Mouse (Mus musculus): ENCODE measurements at regions not wholly inside any gene's neighbourhood (a gene's known extent, or its start where the extent isn't known, plus 50 kb on each side); places are given as distances from the start of the nearest gene placed in this dataset.

DNA sequence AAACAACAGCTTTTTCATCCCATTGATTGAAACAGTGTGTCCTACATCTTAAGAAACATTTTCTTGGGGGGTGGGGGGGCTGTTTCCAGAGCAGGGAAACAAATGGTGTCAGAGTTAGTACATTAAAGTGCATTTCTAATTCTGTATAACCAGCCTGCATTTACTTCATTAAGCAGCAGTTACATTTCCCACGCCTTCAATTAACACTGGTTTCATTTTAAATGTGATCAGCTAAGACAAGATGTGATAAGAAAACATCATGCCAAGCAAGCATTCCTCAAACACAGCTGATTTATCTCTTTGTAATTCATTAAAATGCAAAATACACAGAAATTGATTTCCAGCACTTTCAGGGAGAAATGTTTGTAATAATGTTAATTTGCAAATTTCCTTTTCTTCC is 122.0 kb downstream of the Olfr1505 start:
- DNase-seq (ENCODE audit: low spot score in 2 of 2), result no peak

DNA sequence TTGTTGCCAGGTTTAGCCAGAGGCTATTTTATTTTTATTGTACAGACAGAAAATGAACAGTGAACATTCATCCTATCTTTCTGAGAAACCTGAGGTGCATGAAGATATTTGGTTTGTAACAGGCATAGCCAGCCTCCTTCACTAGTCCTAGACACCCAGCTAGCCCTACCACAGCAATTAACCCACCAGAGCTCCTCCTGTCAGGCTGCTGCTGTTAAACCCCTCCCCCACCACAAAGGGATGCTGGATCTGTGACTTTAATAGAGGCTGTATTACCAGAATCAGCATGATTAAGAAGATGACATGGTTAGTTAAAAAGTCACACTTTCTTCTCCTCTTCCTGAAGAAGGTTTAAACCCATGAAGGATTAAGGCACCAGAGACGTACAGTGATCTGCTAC is 122.5 kb downstream of the Olfr1505 start:
- no peak for DNase-seq (ENCODE audit: low spot score in 2 of 2)

DNA sequence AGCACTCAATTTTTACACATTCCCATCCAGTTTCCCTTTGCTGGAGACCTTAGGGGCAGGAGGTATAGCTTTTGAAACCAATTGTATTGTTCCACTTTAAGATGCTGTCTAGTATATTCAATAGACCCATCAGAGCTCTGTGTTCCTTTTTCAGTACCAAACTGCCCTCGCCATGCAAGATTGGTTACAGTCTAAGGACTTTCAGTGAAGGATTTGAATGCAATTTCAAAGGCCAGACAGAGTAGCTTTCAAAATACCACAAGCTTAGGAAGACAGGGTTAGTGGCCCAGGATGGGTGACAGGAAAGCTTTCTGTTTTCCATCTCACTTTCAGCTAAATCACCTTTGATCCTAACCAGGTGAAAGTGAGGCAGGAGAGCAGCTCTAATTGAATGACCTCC is 123.4 kb downstream of the Olfr1505 start:
- no peak for DNase-seq (ENCODE audit: low spot score in 2 of 2)

DNA sequence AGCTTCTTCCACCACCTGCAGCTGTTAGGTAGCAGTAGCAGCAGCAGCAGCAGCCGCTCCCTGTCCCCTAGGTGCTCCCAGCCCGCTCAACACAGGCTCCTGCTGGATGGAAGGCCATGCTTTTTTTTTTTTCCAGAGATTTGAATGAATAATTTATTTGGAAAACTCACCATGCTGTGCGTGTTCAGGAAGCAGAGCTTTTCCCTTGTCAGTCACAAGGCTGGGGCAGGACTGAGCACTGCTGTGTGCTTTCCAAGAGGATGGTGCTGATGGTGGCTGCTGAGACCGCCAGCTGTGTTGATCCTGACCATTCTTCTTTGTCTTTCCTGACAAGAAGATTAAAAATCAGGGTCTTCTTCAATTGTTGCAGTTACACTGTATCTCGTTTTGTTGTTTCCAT is 129.4 kb downstream of the Olfr1505 start:
- no peak for DNase-seq (ENCODE audit: low spot score in 2 of 2)

DNA sequence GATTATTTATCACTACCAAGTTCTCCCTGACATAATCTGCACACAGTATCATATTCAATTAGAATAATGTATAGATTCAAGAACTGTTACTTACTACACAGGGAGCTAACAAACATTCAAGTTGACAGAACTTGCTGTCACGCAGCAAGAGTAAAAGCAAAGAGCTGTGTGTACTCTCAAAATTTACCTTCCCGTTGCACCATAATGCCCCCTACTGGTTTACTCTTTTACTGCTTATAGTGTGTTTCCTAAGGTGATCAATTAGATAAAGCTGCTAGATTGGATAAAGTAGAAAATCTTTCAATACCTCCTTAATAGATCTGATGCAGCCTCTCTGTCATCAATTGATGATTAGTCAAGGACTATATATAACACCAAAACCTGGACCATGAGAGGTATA is 132.1 kb downstream of the Olfr1505 start:
- DNase-seq (ENCODE audit: low spot score in 2 of 2), result no peak

DNA sequence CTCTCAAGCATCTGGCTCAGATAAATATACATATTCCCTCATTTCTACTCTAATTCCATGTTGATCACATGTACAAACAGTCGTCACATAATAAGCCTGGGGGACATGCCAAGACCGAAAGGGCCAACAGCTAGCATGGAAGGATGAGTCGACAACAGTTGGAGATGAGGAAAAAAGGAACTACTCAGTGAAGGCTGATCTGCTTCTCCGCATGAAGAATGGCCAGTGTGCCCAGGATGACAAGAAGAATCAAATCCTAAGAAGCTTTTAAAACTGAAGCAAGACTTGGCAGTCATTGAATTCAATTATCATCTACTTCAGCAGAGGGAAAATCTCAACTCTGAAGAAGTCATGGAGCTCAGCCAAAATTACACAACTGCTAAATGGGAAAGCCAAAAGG is 138.7 kb downstream of the Olfr1505 start:
- DNase-seq (ENCODE audit: low spot score in 2 of 2), result no peak

DNA sequence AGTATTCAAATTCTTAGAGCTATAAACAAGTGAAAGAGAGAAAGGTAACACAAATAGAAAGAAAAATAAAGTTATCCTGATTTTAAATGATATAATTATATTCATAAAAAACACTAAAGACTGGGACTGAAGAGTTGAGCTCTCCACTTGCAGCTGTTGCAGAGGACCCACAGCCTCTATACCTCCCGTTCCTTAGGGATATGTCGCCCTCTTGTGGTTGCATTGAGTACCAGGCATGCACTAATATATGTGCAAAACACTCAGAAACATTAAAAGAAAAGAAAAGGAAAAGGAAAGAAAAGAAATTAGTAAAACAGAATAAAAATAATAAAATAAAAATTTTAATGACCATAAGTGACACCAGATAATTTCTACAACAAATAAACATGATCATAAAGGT is 167.2 kb downstream of the Olfr1505 start:
- DNase-seq (ENCODE audit: low spot score in 2 of 2), result no peak

DNA sequence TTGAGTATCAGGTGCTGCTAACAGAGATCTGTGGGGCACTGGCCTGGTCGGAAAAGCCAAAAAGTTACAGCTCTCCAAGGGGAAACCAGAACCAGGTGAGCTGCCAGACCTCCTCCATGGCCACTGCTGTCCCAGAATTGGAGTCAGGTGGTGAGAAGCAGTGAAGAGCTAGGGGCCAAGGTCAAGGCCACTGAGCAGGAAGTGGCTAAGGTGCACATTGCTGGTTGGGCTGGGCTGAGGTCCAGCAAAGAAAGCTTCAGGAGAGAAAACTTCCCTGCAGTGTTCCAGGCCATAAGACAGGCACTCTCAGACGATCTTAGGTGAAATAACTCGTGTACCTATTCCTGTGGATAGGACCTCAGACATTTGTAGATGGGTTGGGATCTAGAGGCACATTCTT is 171.4 kb downstream of the Olfr1505 start:
- no peak for DNase-seq (ENCODE audit: low spot score in 2 of 2)

DNA sequence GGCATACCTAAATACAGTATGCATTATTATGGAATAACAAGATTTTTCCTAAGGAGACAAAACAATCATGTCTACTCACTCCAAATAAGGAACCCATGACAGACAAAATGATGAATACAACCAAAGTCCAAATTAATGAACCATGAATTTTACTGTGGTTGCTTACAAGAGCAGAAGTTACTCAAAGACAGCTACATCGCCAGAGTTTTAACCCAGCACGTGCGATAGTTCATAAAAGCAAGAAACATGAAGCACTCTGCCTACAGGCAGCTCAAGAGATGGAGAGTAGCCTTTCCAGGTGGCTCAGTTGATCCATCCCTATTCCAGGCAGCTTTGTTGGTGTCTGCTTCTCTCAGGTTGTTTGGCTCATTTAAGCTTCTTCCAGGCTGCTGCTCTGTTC is 176.8 kb downstream of the Olfr1505 start:
- DNase-seq (ENCODE audit: low spot score in 2 of 2), result no peak

DNA sequence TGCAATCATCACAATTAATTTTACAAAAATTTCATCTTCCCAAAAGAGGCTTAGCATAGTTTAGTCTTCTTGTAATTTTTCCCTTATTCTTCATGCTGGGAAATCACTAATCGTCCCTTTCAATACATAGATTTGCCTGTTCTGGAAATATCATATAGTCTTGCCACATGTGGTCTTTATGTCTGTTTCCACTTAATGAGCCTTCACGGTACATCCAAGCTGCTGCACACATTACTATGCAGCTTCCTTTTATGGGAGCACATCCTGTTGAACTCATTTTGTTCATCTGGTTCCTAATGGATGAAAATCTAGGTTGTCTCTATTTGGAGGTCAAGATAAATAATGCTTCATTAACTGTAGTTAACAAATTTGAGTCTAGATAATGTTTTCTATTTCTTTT is 180.9 kb downstream of the Olfr1505 start:
- no peak for DNase-seq (ENCODE audit: low spot score in 2 of 2)

DNA sequence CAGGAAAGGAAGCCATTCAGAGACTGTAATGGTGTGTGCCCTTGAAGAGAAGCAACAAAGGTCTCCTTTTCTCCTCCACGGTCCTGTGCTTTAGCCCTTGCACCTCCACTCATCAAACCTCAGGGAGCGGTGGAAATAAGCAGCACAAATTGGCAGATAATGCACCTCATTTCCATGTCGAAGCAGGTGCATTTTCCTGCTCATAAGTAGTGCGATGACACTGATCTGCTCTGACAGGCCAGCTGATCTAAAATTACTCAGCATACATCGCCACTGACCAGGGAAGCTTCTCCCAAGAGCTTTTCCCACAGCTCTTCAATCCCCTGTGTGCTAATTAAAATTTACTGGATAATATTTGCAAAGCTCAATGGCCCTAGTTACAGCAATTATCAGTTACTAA is 182.9 kb downstream of the Olfr1505 start:
- no peak for DNase-seq (ENCODE audit: low spot score in 2 of 2)

DNA sequence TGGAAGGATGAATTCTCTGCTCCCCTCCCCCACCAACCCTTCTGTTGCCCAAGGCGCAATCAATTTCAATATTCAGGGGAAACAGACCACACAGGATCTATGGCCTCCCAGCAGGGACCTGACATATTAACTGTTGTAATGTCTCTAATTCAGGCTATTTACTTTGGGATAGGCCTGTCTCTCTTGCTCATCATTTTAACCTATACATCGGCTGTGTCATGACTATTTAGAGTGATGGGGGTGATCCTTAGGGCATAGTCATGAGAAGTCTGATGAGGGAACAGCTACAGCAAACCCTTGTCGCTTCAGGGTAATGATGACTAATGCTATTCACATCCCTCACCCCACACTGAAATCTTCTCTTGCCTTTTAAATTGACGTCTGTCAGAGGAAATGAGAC is 195.8 kb downstream of the Olfr1505 start:
- DNase-seq (ENCODE audit: low spot score in 2 of 2), result no peak

DNA sequence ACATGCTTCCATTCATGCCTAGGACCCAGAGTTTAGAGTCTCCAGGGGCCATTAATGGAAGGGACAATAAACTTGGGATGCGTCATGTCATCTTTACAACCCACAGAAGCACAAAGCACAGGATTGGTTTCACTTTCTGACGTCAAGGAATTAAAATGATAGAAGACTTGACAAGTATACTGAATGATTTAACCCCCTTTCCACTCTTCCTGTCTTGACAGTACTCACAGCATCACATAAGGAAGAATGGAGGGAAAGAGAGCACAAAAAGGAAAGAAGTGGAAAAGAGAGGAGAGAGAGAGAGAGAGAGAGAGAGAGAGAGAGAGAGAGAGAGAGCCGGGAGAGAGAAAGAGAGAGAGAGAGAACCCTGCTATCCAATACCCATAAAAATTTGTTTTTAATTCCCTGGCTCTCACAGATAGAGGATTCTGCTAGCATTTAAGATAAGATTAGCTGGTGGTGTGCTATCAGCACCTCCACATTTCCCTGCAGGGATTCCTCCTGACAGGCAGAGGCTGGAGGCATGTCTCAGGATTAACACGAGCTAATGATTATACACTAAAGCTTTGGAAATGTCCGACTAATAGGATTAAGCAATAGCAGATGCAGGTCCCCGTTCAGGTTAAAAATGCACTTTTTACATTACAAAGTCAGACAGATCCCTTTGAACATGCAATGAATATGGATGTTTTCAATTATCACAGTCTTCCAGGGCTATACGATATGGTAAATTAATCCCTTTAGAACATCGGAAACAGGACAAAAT is 210.2 kb downstream of the Olfr1505 start:
- DNase-seq (ENCODE audit: low spot score in 2 of 2), result no peak

DNA sequence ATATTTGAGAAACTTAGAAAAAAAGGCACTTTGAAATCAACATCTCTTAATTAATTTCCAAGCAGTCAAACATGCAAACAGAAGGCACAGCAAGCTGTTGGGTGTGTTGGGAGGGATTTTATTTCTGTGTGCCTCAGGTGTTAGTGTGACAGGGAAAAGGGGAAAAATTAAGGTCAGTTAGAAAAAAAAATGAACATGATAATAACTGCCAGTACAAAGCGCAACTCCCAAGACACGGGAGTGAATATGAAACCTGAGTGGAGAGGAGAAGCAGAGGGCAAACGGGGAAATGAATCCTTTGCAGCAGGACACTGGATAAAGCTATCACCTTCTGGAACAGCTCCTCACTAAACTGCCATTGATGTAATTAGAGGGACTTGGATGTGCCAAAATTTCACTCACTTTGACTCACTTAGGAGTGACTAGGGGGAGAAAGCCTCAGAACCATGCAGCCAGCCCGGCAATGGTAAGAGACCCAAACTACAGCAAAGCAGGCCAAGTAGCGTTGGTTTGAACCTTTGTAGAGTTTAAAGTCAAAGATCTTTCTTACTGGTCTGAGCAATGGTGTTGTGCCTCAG is 211.0 kb downstream of the Olfr1505 start:
- DNase-seq (ENCODE audit: low spot score in 2 of 2), result no peak

DNA sequence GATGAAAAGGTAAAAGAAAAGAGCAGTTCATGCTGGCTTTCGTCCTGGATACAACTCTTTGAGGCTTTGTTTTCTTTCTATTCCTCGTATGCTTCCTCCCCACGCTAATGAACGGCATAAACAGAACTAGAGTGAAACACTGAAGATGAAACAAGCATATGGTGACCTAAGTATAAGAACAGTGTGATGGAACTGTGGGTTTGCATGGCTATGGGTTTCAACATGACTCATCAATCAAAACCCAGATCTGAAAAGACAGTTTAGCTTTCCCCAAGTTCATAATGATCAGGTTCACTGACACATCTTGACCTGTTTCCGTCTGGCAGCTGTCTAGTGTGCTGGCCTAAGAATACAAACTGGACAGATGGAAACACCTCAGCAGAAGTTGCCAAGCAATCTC is 211.7 kb downstream of the Olfr1505 start:
- DNase-seq (ENCODE audit: low spot score in 2 of 2), result no peak

DNA sequence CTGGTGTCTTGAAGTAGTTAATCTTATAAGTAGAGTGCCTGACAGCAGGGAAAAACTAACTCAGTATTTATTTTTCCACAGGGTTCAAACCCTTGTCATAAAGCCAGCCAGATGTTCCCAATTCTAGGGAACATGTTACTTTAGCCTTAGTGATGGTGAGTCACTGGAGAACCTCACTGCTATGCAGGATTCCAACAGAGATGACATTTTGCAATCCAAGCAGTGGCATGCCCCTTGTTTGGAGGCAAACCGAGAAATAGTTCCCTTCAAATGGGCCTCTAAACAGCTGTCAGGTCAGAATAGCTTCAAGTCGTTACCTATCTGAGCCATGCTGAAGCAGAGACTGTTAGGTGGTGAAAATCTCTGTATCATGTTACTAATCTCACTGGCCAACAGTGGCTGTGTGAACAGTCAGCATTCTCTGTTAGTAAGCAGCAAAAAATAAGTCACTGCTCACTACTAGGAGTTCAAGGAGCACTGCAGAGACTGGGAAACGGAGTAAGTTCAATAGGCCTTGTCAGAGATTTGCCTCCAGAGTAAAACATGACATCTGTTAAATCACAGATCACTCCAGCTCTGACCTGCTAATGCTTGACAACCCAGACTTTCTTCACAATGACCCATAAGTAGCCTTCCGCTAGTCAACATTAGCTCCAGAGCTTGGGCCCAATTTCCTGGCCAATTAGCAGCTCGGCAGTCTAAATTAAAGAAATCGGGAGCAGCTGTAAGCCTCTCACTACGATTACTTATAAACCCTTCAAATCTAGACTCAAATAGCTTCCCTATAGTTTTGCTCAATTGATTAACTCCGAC is 215.3 kb downstream of the Olfr1505 start:
- DNase-seq (ENCODE audit: low spot score in 2 of 2), result no peak

DNA sequence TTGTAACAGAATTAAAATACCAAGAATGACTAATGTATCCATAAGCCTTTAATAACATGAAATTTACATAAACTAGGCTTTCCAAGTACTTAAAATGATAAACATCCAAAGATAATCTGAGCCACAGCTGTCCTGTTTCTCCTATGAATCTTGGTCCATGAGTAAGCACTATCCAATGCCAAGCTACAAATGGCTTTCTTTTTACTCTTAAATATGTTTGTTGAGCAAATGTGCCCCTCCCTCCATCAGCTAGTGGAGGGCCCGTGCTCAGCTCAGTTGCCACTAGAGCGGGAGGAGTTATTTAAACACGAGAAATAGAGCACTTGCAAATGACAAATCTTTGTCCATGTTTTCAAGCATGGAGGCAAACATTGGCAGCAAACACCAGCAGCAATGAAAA is 247.9 kb downstream of the Olfr1505 start:
- no peak for DNase-seq (ENCODE audit: low spot score in 2 of 2)

DNA sequence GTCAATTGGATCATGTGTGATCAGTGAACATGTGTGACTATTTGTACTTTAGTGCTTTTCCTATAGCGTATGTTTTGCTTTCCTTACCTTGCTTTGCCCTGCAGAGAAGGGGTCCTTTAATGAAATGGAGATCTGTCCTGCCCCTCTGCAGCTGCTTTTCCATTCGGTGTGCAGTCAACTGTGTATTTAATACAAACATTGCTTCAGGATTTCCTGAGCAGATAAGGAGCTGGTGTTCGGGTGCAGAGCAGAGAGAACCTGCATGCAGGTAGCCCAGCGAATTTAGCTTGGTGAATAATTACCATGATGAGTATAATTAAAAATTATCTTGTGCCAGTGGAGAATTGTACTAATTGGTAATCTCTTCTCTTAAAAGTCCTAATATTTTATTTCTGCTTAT is 249.4 kb downstream of the Olfr1505 start:
- DNase-seq (ENCODE audit: low spot score in 2 of 2), result no peak

DNA sequence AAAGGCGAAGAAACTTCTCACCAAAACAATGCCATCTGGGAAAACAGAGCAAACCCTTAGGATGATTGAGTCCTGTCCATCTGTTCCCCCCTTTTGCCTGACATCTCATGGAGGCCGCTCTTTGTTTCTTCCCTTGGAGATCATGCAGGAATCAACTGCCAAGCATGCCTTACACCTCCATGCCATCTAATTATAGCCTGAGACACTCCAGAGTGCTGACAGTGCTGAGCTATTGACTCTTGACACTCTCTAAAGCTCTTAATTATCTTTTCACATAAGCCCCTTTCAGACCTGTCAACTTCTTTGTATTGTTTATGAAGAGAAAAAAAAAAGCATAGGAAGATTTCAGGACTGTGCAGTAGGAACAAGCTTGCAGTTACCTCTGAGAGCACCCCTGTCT is 252.4 kb downstream of the Olfr1505 start:
- DNase-seq (ENCODE audit: low spot score in 2 of 2), result no peak

DNA sequence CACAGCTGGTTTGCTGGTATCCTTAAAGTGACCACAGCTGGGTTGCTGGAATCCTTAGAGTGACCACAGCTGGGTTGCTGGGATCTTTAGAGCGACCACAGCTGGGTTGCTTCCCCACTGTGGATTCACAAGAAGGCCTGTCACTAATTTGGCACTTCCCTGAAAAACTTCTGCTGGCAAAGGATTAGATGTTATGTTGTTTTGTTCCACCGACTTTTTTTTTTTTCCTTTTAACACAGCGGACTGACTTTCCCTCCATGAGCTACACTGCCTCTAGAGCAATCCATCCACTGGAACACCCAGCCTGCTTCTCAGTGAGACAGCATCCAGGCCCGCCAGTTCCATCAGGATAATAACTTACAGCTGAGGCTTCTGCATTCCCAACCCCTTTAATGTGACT is 266.9 kb downstream of the Olfr1505 start:
- DNase-seq (ENCODE audit: low spot score in 2 of 2), result no peak

DNA sequence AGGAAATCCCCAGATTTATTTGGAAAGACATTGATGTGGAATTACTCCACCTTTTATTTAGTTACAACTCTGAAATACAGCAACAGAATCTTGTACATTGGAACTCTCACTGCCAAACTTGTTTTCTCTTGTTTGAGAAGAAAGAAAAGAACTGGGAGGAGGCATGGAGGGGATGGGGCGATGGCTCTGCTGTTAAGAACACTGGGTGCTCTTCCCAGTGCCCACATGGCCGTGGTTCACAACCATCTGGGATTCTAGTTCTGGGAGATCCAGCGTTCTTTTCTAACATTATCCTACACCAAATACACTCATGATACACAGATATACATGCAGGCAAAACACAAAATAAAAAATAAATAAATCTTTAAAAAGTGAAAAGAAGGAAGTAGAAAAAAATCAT is 267.6 kb downstream of the Olfr1505 start:
- DNase-seq (ENCODE audit: low spot score in 2 of 2), result peak in 1 of 2 experiments; percentile 8

DNA sequence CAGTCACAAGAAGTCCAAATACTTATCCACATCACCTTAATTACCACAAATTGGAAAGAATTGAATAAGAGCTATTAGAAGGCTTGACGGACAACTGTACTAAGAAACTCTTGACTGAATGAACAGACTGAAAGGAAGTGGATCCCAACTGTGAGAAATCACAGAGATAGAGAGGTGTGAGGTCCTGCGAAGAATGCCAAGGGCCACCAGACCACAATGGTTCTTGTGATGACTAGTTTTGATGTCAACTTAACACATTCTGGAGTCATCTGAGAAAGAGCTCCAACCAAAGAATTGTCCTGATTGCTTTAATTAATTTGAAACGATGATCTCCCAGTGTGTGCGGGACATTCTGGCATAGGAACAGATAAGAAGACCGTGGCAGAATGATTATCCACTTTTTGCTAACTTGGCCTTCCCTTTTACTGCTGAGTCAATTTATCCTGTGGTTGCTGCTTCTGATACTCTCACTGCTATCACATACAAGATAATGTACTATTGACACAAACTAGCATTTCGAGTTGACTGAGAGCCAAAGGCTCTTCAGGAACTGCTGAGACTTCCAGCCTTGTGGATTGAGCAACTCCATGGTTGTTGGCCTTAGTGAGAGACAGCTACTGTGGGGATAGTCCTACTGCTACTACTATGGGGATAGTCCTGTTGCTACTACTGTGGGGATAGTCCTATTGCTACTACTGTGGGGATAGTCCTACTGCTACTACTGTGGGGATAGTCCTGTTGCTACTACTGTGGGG is 268.5 kb downstream of the Olfr1505 start:
- no peak for DNase-seq (ENCODE audit: low spot score in 2 of 2)
